Mouse (Mus musculus) kidney, adult 2 months (tissue): Measurements from ENCODE around the gene Hcn3. TPM values are rescaled to one million over a fixed set of nuclear protein-coding genes. Genes with fewer than 3 reads are reported as not detected.

Source experiments
- DNase-seq: peaks from one replicate; pipeline ENCODE4 v3.0.0; 2021
- H3K27ac ChIP-seq: fragments of 200-500 bp; 2 replicates; pipeline ENCODE4 v1.5.1; 2012; ENCODE audit warnings: low read depth, low read length, control low read depth, inconsistent platforms; ENCODE audit not compliant: insufficient read depth
- H3K27me3 ChIP-seq: fragments of 200-500 bp; replicated peaks from 2 replicates; pipeline ENCODE4 v1.6.1; 2012; ENCODE audit warnings: mild to moderate bottlenecking, moderate library complexity, low read length, inconsistent platforms; ENCODE audit not compliant: control insufficient read depth, insufficient read depth
- H3K36me3 ChIP-seq: fragments of 200-500 bp; 2 replicates; pipeline ENCODE4 v1.6.1; 2012; ENCODE audit warnings: mild to moderate bottlenecking, moderate library complexity, low read length, inconsistent platforms; ENCODE audit not compliant: control insufficient read depth, insufficient read depth
- H3K4me1 ChIP-seq: fragments of 200-500 bp; 2 replicates; pipeline ENCODE4 v1.6.1; 2011; ENCODE audit warnings: low read length; ENCODE audit not compliant: control insufficient read depth, insufficient read depth
- H3K4me3 ChIP-seq: fragments of 200-500 bp; 2 replicates; pipeline ENCODE4 v1.5.1; 2011; ENCODE audit warnings: mild to moderate bottlenecking, low read depth, low read length, control low read depth; ENCODE audit not compliant: insufficient read depth
- CTCF ChIP-seq: fragments of 200-500 bp; conservative IDR thresholded peaks from 2 replicates; pipeline ENCODE4 v1.5.1; 2011; ENCODE audit warnings: low read depth, mild to moderate bottlenecking, control low read depth, low read length, moderate library complexity, mixed read lengths; ENCODE audit not compliant: insufficient read depth, insufficient read length
- POLR2A ChIP-seq: fragments of 200-500 bp; IDR thresholded peaks from one replicate; pipeline ENCODE4 v1.6.1; 2011; ENCODE audit warnings: low read depth, low read length, control low read depth
- WGBS: fragments of 180-500 bp; shearing (Covaris S2); methylation state at CpG from one replicate; pipeline ENCODE4 v1.1.7; 2018; 5-methylcytosine and 5-hydroxymethylcytosine counted together
- polyA plus RNA-seq: library from polyadenylated mRNA; depleted of rRNA; stranded (reverse); fragments of >200 nt; gene quantifications from 2 replicates; pipeline ENCODE4 v1.2.3, GENCODE M21; 2012

Gene Hcn3
- polyA plus RNA-seq, 1 experiment: 1.4 TPM

DNA sequence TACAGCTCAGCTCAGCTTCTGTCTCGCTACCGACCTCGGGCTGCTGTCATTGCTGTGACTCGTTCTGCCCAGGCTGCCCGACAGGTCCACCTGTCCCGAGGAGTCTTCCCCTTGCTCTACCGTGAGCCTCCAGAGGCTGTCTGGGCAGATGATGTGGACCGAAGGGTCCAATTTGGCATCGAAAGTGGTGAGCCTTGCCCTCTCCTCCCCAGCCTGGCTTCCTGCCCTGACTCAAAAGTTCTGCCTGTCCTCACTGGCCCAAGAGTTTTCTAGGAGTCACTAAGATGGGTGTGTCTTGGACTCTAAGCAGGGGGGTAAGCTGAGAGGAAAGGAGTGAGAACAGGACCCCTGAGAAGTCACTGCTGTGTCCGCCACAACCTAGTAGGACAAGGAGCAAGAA is 15.2 kb downstream of the Hcn3 start:
- H3K4me1 ChIP-seq: no peaks in the 10 kb centered on the region
- TF ChIP-seq POLR2A (no peak), CTCF (no peak)
- H3K27me3 ChIP-seq: no peaks in the 10 kb centered on the region
- 51% methylated on average over 10 of the region's 10 CpGs for WGBS
- DNase-seq: peak; percentile 80
- no peak overlapping the region for H3K4me3 ChIP-seq
- no peaks in the 10 kb centered on the region for H3K36me3 ChIP-seq
- H3K27ac ChIP-seq: no peak overlapping the region

DNA sequence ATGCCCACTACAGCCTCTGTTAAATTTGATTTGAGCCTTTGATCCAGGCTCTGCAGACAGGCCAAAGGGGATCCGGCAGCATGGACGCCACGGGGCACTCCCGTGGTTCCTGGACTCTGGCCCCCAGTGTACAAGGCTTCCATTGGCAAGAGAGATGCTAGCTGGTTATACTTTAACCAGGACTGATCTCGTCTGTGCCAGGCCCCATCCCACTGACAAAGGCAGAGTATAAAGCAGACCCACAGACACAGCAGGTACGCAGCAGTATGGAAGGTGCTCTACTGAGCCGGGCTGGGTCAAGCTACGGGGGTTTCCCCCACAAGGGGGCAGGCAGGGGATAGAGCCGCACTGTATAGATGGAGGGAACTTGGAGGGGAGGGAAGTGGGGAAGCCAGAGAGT is 23.6 kb downstream of the Hcn3 start:
- Histone ChIP-seq H3K27ac (peak overlapping the region; percentile 78), H3K36me3 (no peaks in the 10 kb centered on the region), H3K4me3 (peak overlapping the region; percentile 33; the same call in 1 of the 2 replicates), H3K4me1 (peaks cover 3% of the 10 kb centered on the region; the same call in 1 of the 2 replicates), H3K27me3 (no peaks in the 10 kb centered on the region)
- 22% methylated on average over 9 of the region's 9 CpGs for WGBS
- TF ChIP-seq CTCF: peak; percentile 33
- peak; percentile 53 for TF ChIP-seq POLR2A
- peak; percentile 95 for DNase-seq

DNA sequence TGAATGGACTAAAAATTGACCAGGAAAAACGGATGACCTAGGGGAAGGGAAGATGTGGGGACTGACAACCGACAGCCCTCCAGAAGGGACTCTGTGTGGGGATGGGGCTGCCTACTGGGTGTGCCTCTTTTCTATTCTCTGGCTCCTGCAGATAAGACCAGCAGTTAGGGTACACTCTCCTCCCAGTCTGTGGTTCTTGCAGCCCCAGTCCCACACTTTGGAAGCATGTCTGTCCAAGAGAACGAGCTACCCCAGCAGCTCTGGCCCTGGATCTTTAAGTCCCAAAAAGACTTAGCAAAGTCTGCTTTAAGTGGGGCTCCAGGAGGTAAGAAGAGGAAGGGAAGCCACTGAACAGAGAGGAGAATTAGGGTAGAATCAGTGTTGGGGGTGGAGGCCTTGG is 24.0 kb downstream of the Hcn3 start, which contains the start of gene Pklr:
Gene Pklr, plus strand, starts transcription at position 185 of the 400 bp plus-strand sequence.
- H3K27ac ChIP-seq: peak within 1 kb of the TSS; percentile 78
- no peak for DNase-seq
- no peaks in the 10 kb centered on the region for H3K27me3 ChIP-seq
- TF ChIP-seq POLR2A (no peak), CTCF (no peak)
- peaks cover 3% of the 10 kb centered on the region; the same call in 1 of the 2 replicates for H3K4me1 ChIP-seq
- 53% methylated on average over 3 of the region's 3 CpGs for WGBS
- no peaks in the 10 kb centered on the region for H3K36me3 ChIP-seq
- H3K4me3 ChIP-seq: peak within 1 kb of the TSS; percentile 36

DNA sequence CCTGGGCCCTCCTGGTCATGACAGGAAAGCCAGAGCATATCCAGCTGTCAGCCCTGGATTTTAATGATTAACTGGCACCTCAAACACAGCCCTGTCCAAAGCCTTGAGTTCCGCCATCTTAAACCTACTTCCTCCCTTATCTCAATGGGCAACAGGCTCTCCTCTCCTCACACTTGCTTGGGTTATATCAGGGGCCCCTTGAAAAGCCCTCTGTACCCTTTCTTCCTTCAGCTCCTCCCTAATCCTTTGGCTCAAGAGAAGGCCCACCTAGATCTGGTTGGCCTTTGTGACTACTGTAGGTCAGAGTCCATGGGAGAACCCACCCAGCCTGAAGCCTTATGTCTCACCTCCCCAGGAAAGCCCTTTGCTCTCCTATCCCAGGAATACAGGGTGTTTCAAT is 26.2 kb downstream of the Hcn3 start:
- H3K4me1 ChIP-seq: peaks cover 3% of the 10 kb centered on the region; the same call in 1 of the 2 replicates
- no peaks in the 10 kb centered on the region for H3K36me3 ChIP-seq
- H3K27me3 ChIP-seq: no peaks in the 10 kb centered on the region
- H3K4me3 ChIP-seq: no peak overlapping the region
- H3K27ac ChIP-seq: no peak overlapping the region
- 83% methylated on average over 1 of the region's 1 CpGs for WGBS
- DNase-seq: no peak
- TF ChIP-seq CTCF (no peak), POLR2A (no peak)

DNA sequence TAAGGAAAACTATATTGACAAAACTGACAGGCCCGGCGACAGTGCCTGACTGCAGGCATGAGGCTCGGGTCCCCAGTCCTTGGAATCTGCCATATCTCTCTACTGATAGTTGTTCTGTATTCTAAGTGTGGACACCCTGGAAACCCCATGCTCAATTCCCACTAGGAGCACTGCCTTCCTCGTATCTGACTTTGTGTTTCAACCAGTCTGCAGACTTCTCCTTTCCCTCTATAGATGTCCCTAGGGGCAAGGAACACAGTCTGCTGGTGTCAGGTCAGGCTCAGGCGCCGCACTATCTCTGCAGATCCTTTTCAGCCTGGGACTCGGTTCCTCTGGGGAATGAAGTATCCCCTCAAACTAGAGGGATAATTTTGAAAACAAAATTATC is 26.9 kb downstream of the Hcn3 start:
- H3K4me1 ChIP-seq: peaks cover 3% of the 10 kb centered on the region; the same call in 1 of the 2 replicates
- DNase-seq: no peak
- WGBS: 88% methylated on average over 7 of the region's 7 CpGs
- no peak overlapping the region for H3K27ac ChIP-seq
- no peaks in the 10 kb centered on the region for H3K36me3 ChIP-seq
- no peaks in the 10 kb centered on the region for H3K27me3 ChIP-seq
- no peak overlapping the region for H3K4me3 ChIP-seq
- TF ChIP-seq CTCF (no peak), POLR2A (no peak)

DNA sequence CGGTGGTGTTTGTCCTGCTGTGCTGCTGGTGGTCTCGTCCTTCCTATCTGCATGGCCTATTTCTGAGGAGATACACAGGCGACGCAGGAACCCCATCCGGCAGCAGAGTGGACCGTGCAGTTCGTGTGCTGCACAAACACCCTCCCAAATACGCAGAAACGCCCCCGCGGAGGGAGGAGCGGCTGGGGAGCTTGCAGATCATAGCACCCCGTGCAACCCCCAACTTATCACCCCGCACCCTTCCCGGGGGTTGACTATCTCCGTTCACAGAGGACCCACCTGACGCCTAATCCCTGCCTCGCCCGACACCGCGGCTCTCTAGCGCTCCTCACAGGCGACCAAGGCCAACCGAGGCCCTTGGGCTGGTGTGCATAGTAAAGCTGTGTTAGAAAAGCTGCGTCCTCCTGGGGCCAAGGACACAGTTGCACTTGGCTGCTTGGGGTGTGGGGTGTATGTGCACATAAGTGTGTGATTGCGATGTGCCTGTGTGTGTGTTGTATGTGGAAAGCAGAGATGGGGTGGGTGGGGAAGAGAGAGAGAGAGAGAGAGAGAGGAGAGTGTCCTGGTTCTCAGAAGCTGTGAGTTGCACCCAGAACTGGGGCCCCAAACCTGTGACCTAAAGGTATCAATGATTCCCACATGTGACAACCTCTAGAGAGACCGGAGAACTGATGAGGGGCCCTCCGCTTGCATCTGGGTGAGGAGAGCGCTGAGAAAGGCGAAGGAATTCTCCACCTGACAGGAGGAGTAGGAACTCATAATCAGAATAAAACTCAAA is 27.5 kb downstream of the Hcn3 start:
- DNase-seq: no peak
- no peaks in the 10 kb centered on the region for H3K36me3 ChIP-seq
- H3K27ac ChIP-seq: no peak overlapping the region
- TF ChIP-seq POLR2A (no peak), CTCF (peak; percentile 43)
- 21% methylated on average over 29 of the region's 30 CpGs for WGBS
- no peak overlapping the region for H3K4me3 ChIP-seq
- peaks cover 3% of the 10 kb centered on the region; the same call in 1 of the 2 replicates for H3K4me1 ChIP-seq
- H3K27me3 ChIP-seq: no peaks in the 10 kb centered on the region

DNA sequence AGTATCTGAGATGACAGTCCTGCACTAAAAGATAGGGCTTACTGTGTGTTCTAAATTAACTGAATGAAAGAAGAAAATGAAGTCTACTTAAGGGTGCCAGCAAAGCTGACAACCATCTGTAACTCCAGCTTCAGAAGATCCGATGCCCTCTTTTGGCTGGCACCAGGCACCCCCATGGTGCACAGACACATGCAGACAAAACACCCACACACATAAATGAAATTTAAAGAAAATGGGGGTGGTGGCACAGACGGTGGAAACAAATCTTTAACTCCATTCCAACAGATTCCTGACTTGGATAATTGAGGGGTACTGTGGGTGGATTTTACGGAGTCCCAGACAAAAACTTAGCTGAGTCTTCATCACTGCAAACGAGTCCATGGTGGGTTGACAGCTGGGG is 28.2 kb downstream of the Hcn3 start:
- Histone ChIP-seq H3K4me3 (no peak overlapping the region), H3K36me3 (no peaks in the 10 kb centered on the region), H3K27me3 (no peaks in the 10 kb centered on the region), H3K27ac (no peak overlapping the region), H3K4me1 (peaks cover 3% of the 10 kb centered on the region; the same call in 1 of the 2 replicates)
- no peak for DNase-seq
- WGBS: 52% methylated on average over 4 of the region's 4 CpGs
- TF ChIP-seq CTCF (no peak), POLR2A (no peak)
